ENCODE assay signal across 7 mouse cellular contexts in genomic region chr12:86498765-86499164, GRCm38 (mm10).
A peak's percentile ranks its signal among the peaks of the same experiment; 100 is the strongest.
DNase-seq lines count a peak whose midpoint lies in the region.

No protein-coding gene starts in this region.

- intact Hi-C loops in left cerebral cortex, postnatal 14 days (cut with DNase I), result no loop called here

- DNase-seq in testis, postnatal 10 days (ENCODE audit: low spot score), result peak; percentile 61
- no peak for DNase-seq in testis, postnatal 14 days (ENCODE audit: low spot score)
- peak; percentile 32 to 43 for DNase-seq in frontal cortex, postnatal 25 days (ENCODE audit: low spot score in 2 of 2)
- DNase-seq in heart, postnatal 4 days, result peak; percentile 91
- DNase-seq in left cerebral cortex, postnatal 14 days (ENCODE audit: low spot score in 2 of 2), result peak; percentile 64 to 79
- no peak for DNase-seq in urinary bladder, adult 18-20 months (ENCODE audit: low spot score in 2 of 2)
- no peak for DNase-seq in spleen, postnatal 14 days (ENCODE audit: low spot score in 2 of 2)

Comparison
In these comparisons a context has a peak if more than half of its experiments do, and no peak if none do; other contexts are left out.
1. DNase-seq: peak in testis, postnatal 10 days (single experiment), frontal cortex, postnatal 25 days (2 of 2), heart, postnatal 4 days (single experiment) and left cerebral cortex, postnatal 14 days (2 of 2); none in testis, postnatal 14 days (single experiment), urinary bladder, adult 18-20 months (0 of 2) and spleen, postnatal 14 days (0 of 2).